Mouse (Mus musculus): Measurements from ENCODE around the gene Lrrc47.

DNA sequence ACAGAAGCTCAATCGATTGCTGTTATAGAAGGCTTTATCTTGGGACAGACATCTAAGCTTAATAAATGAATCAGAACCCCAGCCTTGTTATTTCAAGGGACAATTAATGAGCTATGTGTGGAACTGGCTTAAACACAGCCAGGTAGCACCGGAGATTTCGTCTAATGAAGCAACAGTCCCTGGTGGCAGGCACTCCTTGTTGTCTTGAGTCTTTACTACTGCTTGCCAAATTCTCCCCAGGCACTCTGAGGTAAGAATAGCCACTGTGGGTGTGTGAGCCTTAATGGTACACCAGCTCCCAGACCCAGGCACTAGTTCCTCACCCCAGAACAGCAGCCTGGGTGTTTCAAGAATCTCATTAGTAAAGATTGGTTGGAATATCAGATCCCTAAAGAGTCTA lies 39.9 kb downstream of the Lrrc47 start:
- TF ChIP-seq SRF (IDR thresholded peaks at IDR 0.05; ENCODE audit: control insufficient read depth, insufficient read length, low read depth), result no peak
- TF ChIP-seq POLR2A (IDR thresholded peaks at IDR 0.05; ENCODE audit: insufficient read length, low read depth), result no peak
- TF ChIP-seq MAX (IDR thresholded peaks at IDR 0.05; ENCODE audit: low read depth), result no peak

Data from myocyte (in vitro differentiated cells).